Mouse (Mus musculus) ES-Bruce4 (cell line): ENCODE data around the gene Vmn1r126. TPM values are rescaled to one million over a fixed set of nuclear protein-coding genes. Genes with fewer than 3 reads are reported as not detected.
"Not testable (repeated sequence)": the region's sequence is repeated elsewhere in the genome, so short reads cannot be mapped to it uniquely, and the experiment has no call there.

ENCODE experiments used
- H3K27ac ChIP-seq: 2 replicates; pipeline ENCODE4 v1.5.1; 2012; ENCODE audit warnings: low read length, inconsistent platforms; ENCODE audit not compliant: insufficient read depth
- H3K27me3 ChIP-seq: 2 replicates; pipeline ENCODE4 v1.6.1; 2012; ENCODE audit warnings: mild to moderate bottlenecking, low read length, inconsistent platforms; ENCODE audit not compliant: control insufficient read depth, poor library complexity, insufficient read depth, severe bottlenecking
- H3K36me3 ChIP-seq: 2 replicates; pipeline ENCODE4 v1.6.1; 2012; ENCODE audit warnings: inconsistent platforms, mild to moderate bottlenecking, low read length, moderate library complexity; ENCODE audit not compliant: control insufficient read depth, poor library complexity, insufficient read depth, severe bottlenecking
- H3K4me1 ChIP-seq: one replicate; pipeline ENCODE4 v1.8.1; 2011; ENCODE audit warnings: low read length; ENCODE audit not compliant: control insufficient read depth, insufficient read depth
- H3K4me3 ChIP-seq: 2 replicates; pipeline ENCODE4 v1.5.1; 2011; ENCODE audit warnings: low read depth, mild to moderate bottlenecking, low read length
- H3K9ac ChIP-seq: 2 replicates; pipeline ENCODE4 v1.6.1; 2012; ENCODE audit warnings: low read depth, mild to moderate bottlenecking, inconsistent platforms; ENCODE audit not compliant: poor library complexity, severe bottlenecking
- H3K9me3 ChIP-seq: replicated peaks from 2 replicates; pipeline ENCODE4 v1.6.1; 2012; ENCODE audit warnings: mild to moderate bottlenecking, low read length, inconsistent platforms; ENCODE audit not compliant: control insufficient read depth, poor library complexity, insufficient read depth, severe bottlenecking
- polyA plus RNA-seq: library from polyadenylated mRNA; stranded (reverse); fragments of >200 nt; gene quantifications from 2 replicates; pipeline ENCODE4 v1.2.4, GENCODE M21; 2011; ENCODE audit warnings: low read depth; ENCODE audit not compliant: missing spikeins, insufficient read depth, insufficient read length

Gene Vmn1r126
- polyA plus RNA-seq = not detected in 2 replicates

DNA sequence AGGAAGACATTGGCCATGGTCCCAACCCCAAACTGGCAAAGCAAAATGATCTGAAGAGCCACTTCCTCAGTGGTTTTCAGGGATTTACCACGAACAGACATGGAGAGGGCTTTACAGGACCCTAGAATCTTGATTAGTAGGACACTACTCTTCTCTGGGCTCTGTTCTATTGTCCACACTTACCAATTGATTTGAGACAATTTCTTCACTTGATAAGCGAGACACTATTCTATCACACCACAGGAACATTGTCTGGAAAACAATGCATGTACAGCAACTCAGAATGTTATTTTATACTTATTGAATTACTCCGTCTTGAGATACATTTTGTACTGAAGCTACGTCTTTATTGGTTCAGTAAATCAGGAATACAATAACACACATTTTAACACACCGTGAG, at the start of gene Vmn1r126:
TSS of gene Vmn1r126 (minus strand) at position 101 of the 400 bp plus-strand sequence.
- not testable (repeated sequence) for H3K27me3 ChIP-seq, H3K9ac ChIP-seq, H3K4me1 ChIP-seq, H3K4me3 ChIP-seq, H3K9me3 ChIP-seq, H3K36me3 ChIP-seq, H3K27ac ChIP-seq

DNA sequence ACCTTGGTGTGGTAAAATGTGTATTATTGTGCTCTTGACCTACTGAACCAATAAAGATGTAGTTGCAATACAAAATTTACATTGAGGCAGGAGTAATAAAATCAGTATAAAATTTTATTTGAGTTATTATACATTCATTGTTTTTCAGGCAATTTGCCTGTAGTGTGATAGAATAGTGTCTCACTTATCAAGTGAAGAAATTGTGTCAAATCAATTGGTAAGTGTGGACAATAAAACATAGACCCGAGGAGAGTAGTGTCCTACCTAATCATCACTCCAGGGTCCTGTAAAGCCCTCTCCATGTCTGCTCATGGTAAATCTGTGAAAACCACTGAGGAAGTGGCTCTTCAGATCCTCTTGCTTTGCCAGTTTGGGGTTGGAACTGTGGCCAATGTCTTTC, 47.8 kb upstream of the Vmn1r126 start, which contains the start of gene Vmn1r128:
TSS of gene Vmn1r128 (plus strand) at position 301 of the 400 bp plus-strand sequence.
- H3K4me3 ChIP-seq, H3K4me1 ChIP-seq, H3K36me3 ChIP-seq, H3K9ac ChIP-seq, H3K27ac ChIP-seq, H3K27me3 ChIP-seq, H3K9me3 ChIP-seq: not testable (repeated sequence)

DNA sequence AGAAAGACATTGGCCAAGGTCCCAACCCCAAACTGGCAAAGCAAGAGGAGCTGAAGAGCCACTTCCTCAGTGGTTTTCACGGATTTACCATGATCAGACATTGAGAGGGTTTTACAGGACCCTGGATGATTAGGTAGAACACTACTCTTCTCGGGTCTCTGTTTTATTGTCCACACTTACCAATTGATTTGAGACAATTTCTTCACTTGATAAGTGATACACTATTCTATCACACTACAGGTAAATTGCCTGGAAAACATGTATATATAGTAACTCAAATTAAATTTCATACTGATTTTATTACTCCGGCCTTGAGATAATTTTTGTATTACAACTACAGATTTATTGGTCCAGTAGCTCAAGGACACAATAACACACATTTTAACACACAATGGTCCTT, 18.5 kb upstream of the Vmn1r126 start, which contains the start of gene Vmn1r127:
TSS of gene Vmn1r127 (minus strand) at position 101 of the 400 bp plus-strand sequence.
- H3K9me3 ChIP-seq, H3K9ac ChIP-seq, H3K4me1 ChIP-seq, H3K36me3 ChIP-seq, H3K27me3 ChIP-seq, H3K27ac ChIP-seq, H3K4me3 ChIP-seq: not testable (repeated sequence)

DNA sequence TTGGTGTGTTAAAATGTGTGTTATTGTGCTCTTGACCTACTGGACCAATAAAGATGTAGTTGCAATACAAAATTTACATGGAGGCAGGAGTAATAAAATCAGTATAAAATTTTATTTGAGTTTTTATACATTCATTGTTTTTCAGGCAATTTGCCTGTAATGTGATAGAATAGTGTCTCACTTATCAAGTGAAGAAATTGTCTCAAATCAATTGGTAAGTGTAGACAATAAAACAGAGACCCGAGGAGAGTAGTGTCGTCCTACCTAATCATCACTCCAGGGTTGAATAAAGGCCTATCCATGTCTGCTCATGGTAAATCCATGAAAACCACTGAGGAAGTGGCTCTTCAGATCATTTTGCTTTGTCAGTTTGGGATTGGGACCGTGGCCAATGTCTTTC, 29.4 kb downstream of the Vmn1r126 start, which contains the start of gene Vmn1r125:
TSS of gene Vmn1r125 (plus strand) at position 301 of the 400 bp plus-strand sequence.
- not testable (repeated sequence) for H3K4me1 ChIP-seq, H3K27me3 ChIP-seq, H3K27ac ChIP-seq, H3K4me3 ChIP-seq, H3K9ac ChIP-seq, H3K9me3 ChIP-seq, H3K36me3 ChIP-seq

DNA sequence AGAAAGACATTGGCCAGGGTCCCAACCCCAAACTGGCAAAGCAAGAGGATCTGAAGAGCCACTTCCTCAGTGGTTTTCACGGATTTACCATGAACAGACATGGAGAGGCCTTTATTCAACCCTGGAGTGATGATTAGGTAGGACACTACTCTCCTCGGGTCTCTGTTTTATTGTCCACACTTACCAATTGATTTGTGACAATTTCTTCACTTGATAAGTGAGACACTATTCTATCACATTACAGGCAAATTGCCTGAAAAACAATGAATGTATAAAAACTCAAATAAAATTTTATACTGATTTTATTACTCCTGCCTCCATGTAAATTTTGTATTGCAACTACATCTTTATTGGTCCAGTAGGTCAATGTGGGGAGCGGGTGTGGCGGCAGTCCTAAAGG, 40.8 kb downstream of the Vmn1r126 start, which contains the start of gene Vmn1r124:
TSS of gene Vmn1r124 (minus strand) at position 101 of the 400 bp plus-strand sequence.
- not testable (repeated sequence) for H3K9me3 ChIP-seq, H3K4me1 ChIP-seq, H3K4me3 ChIP-seq, H3K27me3 ChIP-seq, H3K27ac ChIP-seq, H3K9ac ChIP-seq, H3K36me3 ChIP-seq

Other genes starting within 250 kb of the Vmn1r126 start
- gene Vmn1r120, start 247.7 kb downstream of the Vmn1r126 start, polyA plus RNA-seq = not detected in 2 replicates
- gene Vmn1r121, start 203.0 kb downstream of the Vmn1r126 start, polyA plus RNA-seq = not detected in 2 replicates
- not detected in 2 replicates for gene Vmn1r122, start 167.3 kb downstream of the Vmn1r126 start, polyA plus RNA-seq
- gene Vmn1r123, start 139.3 kb downstream of the Vmn1r126 start, polyA plus RNA-seq = not detected in 2 replicates
- not detected in 2 replicates for gene Gm5157, start 111.0 kb downstream of the Vmn1r126 start, polyA plus RNA-seq
- gene Vmn1r124, start 40.9 kb downstream of the Vmn1r126 start, polyA plus RNA-seq = not detected in 2 replicates
- gene Vmn1r125, start 29.3 kb downstream of the Vmn1r126 start, polyA plus RNA-seq = not detected in 2 replicates
- not detected in 2 replicates for gene Vmn1r127, start 18.4 kb upstream of the Vmn1r126 start, polyA plus RNA-seq
- gene Vmn1r128, start 47.9 kb upstream of the Vmn1r126 start, polyA plus RNA-seq = not detected in 2 replicates
- not detected in 2 replicates for gene Vmn1r129, start 59.8 kb upstream of the Vmn1r126 start, polyA plus RNA-seq
- gene Gm6882, start 131.3 kb upstream of the Vmn1r126 start, polyA plus RNA-seq = not detected in 2 replicates
- gene Vmn1r130, start 210.3 kb upstream of the Vmn1r126 start, polyA plus RNA-seq = not detected in 2 replicates
- gene Vmn1r131, start 244.6 kb upstream of the Vmn1r126 start, polyA plus RNA-seq = not detected in 2 replicates